Mouse (Mus musculus): ENCODE results near the gene Zfp988. TPM values are rescaled to one million over a fixed set of nuclear protein-coding genes. Genes with fewer than 3 reads are reported as not detected.
"Not testable (repeated sequence)": the region's sequence is repeated elsewhere in the genome, so short reads cannot be mapped to it uniquely, and the experiment has no call there.

The Zfp988 gene
- polyA plus RNA-seq, 1 experiment from 2014 or later = 0.13 TPM

- not testable (repeated sequence) for H3K9ac ChIP-seq; H3K27me3 ChIP-seq; ATAC-seq (ENCODE audit: insufficient number of reproducible peaks, insufficient read depth, low FRiP score, low TSS enrichment); H3K4me2 ChIP-seq (replicated peaks); H3K4me3 ChIP-seq; H3K4me1 ChIP-seq; H3K36me3 ChIP-seq; H3K9me3 ChIP-seq; H3K27ac ChIP-seq
- WGBS = no CpG with 5 or more reads among the region's 6 CpGs
Measured at GRCm38 (mm10) chr4:147361003-147361402, 55.5 kb downstream of the Zfp988 start, which contains the start of gene Zfp978. Zfp978 (plus strand) TSS chr4:147361303.

- H3K9me3 ChIP-seq; H3K36me3 ChIP-seq; H3K4me1 ChIP-seq; H3K9ac ChIP-seq; H3K4me3 ChIP-seq; H3K27ac ChIP-seq; H3K27me3 ChIP-seq; H3K4me2 ChIP-seq (replicated peaks); ATAC-seq (ENCODE audit: insufficient number of reproducible peaks, insufficient read depth, low FRiP score, low TSS enrichment): not testable (repeated sequence)
- WGBS = no CpG with 5 or more reads among the region's 1 CpGs
Measured at GRCm38 (mm10) chr4:147361872-147362271, 56.4 kb downstream of the Zfp988 start.

- WGBS = no CpG with 5 or more reads among the region's 2 CpGs
- ATAC-seq (ENCODE audit: insufficient number of reproducible peaks, insufficient read depth, low FRiP score, low TSS enrichment) = peak; percentile 77
- H3K27me3 ChIP-seq; H3K4me3 ChIP-seq; H3K27ac ChIP-seq; H3K9me3 ChIP-seq; H3K9ac ChIP-seq; H3K4me2 ChIP-seq (replicated peaks); H3K4me1 ChIP-seq; H3K36me3 ChIP-seq: not testable (repeated sequence)
Measured at GRCm38 (mm10) chr4:147369564-147369963, 64.1 kb downstream of the Zfp988 start.

- H3K27ac ChIP-seq; H3K36me3 ChIP-seq; H3K9ac ChIP-seq; H3K27me3 ChIP-seq; H3K4me2 ChIP-seq (replicated peaks); H3K9me3 ChIP-seq; H3K4me3 ChIP-seq; ATAC-seq (ENCODE audit: insufficient number of reproducible peaks, insufficient read depth, low FRiP score, low TSS enrichment); H3K4me1 ChIP-seq: not testable (repeated sequence)
- 83% methylated on average over 4 of the region's 4 CpGs for WGBS
Measured at GRCm38 (mm10) chr4:147383199-147383598, 77.7 kb downstream of the Zfp988 start.

Other genes with a start within 250 kb of the Zfp988 start
- gene Zfp991, start 173.6 kb upstream of the Zfp988 start, polyA plus RNA-seq (2016; fragmentation: Nextera tagmentation; extraction: Ambion mirVana) = 8.0 TPM in 2 replicates
- gene Zfp978, start 55.6 kb downstream of the Zfp988 start, polyA plus RNA-seq (2016; fragmentation: Nextera tagmentation; extraction: Ambion mirVana) = not detected in 2 replicates
- gene Zfp982, start 186.7 kb downstream of the Zfp988 start, polyA plus RNA-seq (2016; fragmentation: Nextera tagmentation; extraction: Ambion mirVana) = 9.8 and 11.3 TPM in 2 replicates
- 0.56 and 0.87 TPM in 2 replicates for gene Gm16503, start 234.5 kb downstream of the Zfp988 start, polyA plus RNA-seq (2016; fragmentation: Nextera tagmentation; extraction: Ambion mirVana)
- 0.15 and 0.23 TPM in 2 replicates for gene Zfp985, start 247.6 kb downstream of the Zfp988 start, polyA plus RNA-seq (2016; fragmentation: Nextera tagmentation; extraction: Ambion mirVana)

Data from embryonic facial prominence, embryonic 12.5 days (tissue).